Mouse (Mus musculus) forebrain, embryonic 13.5 days (tissue): ENCODE results near the gene Dlec1. TPM values are rescaled to one million over a fixed set of nuclear protein-coding genes. Genes with fewer than 3 reads are reported as not detected.

ENCODE experiments used
- ATAC-seq: fragments of 200-750 bp; cut with Nextera tagmentation; 2 replicates; pipeline ENCODE4 v1.8.0; 2017
- H3K27ac ChIP-seq: fragments of 300-500 bp; sonication (generic); 2 replicates; pipeline ENCODE4 v1.5.1; 2015; ENCODE audit warnings: inconsistent platforms, mild to moderate bottlenecking, moderate library complexity
- H3K27me3 ChIP-seq: fragments of 300-500 bp; sonication (generic); 2 replicates; pipeline ENCODE4 v1.6.1; 2015; ENCODE audit warnings: mild to moderate bottlenecking, inconsistent platforms
- H3K36me3 ChIP-seq: fragments of 300-500 bp; sonication (generic); 2 replicates; pipeline ENCODE4 v1.6.1; 2015; ENCODE audit warnings: mild to moderate bottlenecking, inconsistent platforms; ENCODE audit not compliant: poor library complexity, severe bottlenecking
- H3K4me1 ChIP-seq: fragments of 300-500 bp; sonication (generic); 2 replicates; pipeline ENCODE4 v1.6.1; 2015; ENCODE audit warnings: inconsistent platforms
- H3K4me2 ChIP-seq: fragments of 300-500 bp; sonication (generic); 2 replicates; pipeline ENCODE4 v1.6.1; 2015; ENCODE audit warnings: inconsistent platforms, mild to moderate bottlenecking, moderate library complexity
- H3K4me3 ChIP-seq: fragments of 300-500 bp; sonication (generic); 2 replicates; pipeline ENCODE4 v1.5.1; 2015; ENCODE audit warnings: mild to moderate bottlenecking, inconsistent platforms
- H3K9ac ChIP-seq: fragments of 300-500 bp; sonication (generic); 2 replicates; pipeline ENCODE4 v1.6.1; 2015; ENCODE audit warnings: mild to moderate bottlenecking, inconsistent platforms
- H3K9me3 ChIP-seq: fragments of 300-500 bp; sonication (generic); replicated peaks from 2 replicates; pipeline ENCODE4 v1.6.1; 2016; ENCODE audit warnings: inconsistent platforms
- WGBS: fragments of 180-500 bp; shearing (Covaris S2); methylation state at CpG from one replicate; pipeline ENCODE4 v1.1.7; 2015; 5-methylcytosine and 5-hydroxymethylcytosine counted together
- polyA plus RNA-seq: library from polyadenylated mRNA; unstranded; fragments of >200 nt; fragmentation: Nextera tagmentation; extraction: Ambion mirVana; gene quantifications from 2 replicates; pipeline ENCODE4 v1.2.1, GENCODE M21; 2015

The Dlec1 gene
- polyA plus RNA-seq, 1 experiment from 2014 or later = 0.57 TPM

- no peaks in the 10 kb centered on the region for H3K9me3 ChIP-seq
- no peaks in the 10 kb centered on the region for H3K4me1 ChIP-seq
- H3K36me3 ChIP-seq = no peaks in the 10 kb centered on the region
- H3K27me3 ChIP-seq = no peaks in the 10 kb centered on the region
- H3K4me2 ChIP-seq = no peak overlapping the region
- ATAC-seq = no peak
- WGBS = 54% methylated on average over 3 of the region's 3 CpGs
- no peak overlapping the region for H3K4me3 ChIP-seq
- no peak overlapping the region for H3K9ac ChIP-seq
- H3K27ac ChIP-seq = no peak overlapping the region
Measured at GRCm38 (mm10) chr9:119181241-119181728, 79.0 kb downstream of the Dlec1 start.

DNA sequence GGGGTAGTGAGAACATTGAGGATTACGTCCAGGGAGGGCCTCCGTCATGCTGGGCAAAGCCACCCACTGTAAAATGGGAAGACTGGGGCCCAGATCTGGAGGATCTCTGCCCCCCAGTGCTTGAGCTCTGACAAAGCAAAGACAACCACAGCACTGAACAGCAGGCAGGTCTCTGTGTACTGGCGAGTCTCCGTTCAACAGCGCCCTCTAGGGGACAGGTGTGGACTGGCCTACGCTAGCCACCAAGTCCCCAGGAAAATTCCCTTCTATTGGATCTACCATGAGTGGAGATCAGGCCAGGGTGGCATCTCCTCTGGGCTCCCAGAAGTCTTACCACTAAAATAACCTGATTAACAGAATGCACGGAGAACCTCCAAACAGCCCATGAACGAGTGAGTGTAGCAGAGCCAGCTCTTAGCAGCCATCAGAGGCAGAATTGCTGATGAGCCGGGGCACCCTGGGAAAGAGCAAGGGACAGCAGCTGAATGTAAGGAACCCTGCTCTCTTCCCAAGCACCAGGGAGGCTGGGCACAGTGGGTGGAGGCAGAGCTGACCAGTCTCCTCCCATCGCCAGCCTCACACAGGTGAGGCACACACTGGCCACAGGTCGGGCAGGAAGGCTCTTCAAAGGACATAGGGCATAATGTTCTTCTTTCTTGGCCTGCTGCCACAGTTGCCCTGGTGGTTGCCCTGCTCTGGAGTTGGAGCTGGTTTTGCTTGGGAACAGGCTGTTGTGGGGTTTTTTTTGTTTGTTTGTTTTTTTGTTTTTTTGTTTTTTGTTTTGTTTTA, 90.1 kb downstream of the Dlec1 start:
- Histone ChIP-seq H3K4me3 (no peak overlapping the region), H3K4me2 (no peak overlapping the region), H3K27ac (no peak overlapping the region), H3K4me1 (no peaks in the 10 kb centered on the region), H3K9ac (no peak overlapping the region), H3K27me3 (no peaks in the 10 kb centered on the region), H3K9me3 (no peaks in the 10 kb centered on the region), H3K36me3 (no peaks in the 10 kb centered on the region)
- WGBS = 31% methylated on average over 11 of the region's 11 CpGs
- no peak for ATAC-seq

Other genes starting within 250 kb of the Dlec1 start
- 6.8 and 8.0 TPM in 2 replicates for gene Ctdspl, start 176.0 kb upstream of the Dlec1 start, polyA plus RNA-seq
- 3.9 and 4.3 TPM in 2 replicates for gene Vill, start 49.7 kb upstream of the Dlec1 start, polyA plus RNA-seq
- 8.4 and 12.2 TPM in 2 replicates for gene Plcd1, start 9.0 kb upstream of the Dlec1 start, polyA plus RNA-seq
- gene Acaa1b, start 54.6 kb downstream of the Dlec1 start, polyA plus RNA-seq = 1.1 and 1.3 TPM in 2 replicates
- not detected in 2 replicates for gene Gm47289, start 56.7 kb downstream of the Dlec1 start, polyA plus RNA-seq
- gene Slc22a13, start 106.6 kb downstream of the Dlec1 start, polyA plus RNA-seq = not detected in 2 replicates
- 12.9 and 13.0 TPM in 2 replicates for gene Oxsr1, start 219.9 kb downstream of the Dlec1 start, polyA plus RNA-seq
- 82.8 and 97.0 TPM in 2 replicates for gene Acaa1a, start 237.2 kb downstream of the Dlec1 start, polyA plus RNA-seq
- 3.8 and 5.4 TPM in 2 replicates for gene Myd88, start 238.9 kb downstream of the Dlec1 start, polyA plus RNA-seq